Mouse (Mus musculus) cerebellum, adult 9-11 months (tissue): Measurements from ENCODE around the gene Zfp358.

ENCODE experiments used
- DNase-seq: peaks from one replicate; pipeline ENCODE4 v3.0.0; 2022

Gene Zfp358

DNA sequence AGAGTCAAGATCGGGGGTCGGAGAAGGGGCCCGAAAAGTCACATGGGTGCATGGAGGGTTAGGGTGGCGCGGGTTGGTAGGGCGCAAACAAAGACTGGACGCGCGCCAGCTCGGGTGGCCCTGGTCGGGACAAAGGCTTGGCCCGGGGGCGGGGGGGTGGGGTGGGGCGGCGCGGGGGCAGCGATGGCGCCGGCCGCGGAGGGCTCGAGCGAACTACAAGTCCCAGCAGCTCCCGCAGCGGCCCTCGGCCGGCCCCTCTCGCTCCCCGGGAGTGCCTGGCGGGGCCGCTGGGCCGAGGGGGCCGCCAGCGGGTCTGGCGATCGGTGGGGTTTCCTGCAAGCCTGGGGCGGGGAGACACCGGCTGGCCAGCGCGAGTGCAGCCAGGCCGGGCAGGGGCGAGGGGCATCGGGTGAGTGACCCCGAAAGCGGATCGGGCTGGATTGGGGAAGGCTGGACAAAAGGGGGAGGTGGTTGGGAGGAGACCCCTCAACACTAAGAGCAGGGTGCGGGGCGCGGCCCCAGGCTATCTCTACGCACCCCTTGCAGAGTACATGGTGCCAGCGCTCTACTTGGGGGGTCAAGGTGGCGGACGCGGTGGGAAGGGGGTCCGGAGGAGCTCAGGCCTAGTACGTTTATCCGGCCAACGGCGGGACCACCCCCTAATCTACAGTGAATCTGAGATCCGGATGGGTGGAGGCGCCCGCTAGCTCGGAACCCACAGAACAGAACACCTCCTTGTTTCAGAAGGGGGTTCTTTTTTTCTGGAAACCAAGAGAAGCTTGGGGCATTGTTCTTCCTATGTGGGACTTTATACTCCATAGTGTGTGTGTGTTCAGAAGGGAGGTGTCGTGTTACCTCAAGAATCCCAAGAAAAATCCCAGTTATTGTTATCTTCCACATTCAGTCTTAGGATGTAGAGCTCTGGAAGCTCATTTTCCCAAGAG is at the start of gene Zfp358:
Gene Zfp358 (plus strand): TSS at position 238 of the 944 bp plus-strand sequence.
- peak; percentile 84 for DNase-seq

DNA sequence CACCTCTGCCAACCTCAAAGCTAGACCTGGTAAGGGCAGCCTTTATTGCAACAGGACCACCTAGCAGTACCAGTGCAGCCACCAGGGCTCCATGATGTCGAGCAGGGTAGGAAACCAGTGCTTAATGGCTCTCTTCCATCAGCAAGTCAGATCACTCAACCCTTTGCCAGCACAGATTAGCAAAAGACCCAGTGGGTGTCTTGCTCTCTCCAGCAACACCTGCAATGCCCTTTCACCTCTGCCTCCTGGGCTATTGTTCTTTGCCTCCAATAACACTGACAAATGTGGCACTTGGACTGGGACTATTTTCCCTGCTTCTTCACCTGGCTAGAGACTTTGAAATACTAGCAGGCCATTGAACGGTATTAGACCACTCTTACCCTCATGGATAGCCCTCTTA is 43.7 kb upstream of the Zfp358 start:
- DNase-seq, result no peak

DNA sequence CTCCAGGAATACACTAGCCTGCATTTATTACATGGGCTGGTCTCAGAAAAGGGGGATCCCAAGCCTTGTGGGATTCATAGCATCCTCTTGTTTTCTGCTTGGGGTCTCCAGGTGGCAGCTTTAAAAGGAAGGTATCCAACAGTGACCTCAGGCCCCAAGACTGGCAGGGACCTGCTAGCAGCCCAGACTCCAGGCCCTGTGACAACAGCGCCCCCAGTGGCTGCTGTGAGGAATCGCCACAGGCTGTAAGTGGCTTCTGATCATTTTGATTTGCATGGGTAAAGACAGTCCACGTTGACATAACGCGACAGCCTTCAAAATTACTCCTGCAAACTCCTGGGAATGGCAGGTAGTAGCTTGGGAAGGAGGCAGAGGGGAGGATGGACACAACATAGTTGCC is 42.3 kb upstream of the Zfp358 start:
- DNase-seq, result peak; percentile 53

DNA sequence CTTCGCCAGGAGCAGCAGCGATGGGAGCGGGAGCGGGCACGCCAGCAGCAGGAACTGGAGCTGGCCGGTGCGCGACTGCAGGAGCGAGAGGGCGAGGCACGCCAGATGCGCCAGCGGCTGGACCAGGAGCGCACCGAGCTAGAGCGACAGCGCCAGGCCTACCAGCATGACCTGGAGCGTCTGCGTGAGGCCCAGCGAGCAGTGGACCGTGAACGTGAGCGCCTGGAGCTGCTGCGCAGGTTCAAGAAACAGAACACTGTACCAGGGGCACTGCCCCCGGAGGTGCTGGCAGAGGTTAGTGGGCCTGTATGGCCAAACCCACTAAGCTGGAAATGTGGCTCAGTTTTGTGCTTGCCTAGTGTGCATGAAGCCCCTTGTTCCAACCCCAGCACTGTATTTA is 40.9 kb upstream of the Zfp358 start:
- no peak for DNase-seq

DNA sequence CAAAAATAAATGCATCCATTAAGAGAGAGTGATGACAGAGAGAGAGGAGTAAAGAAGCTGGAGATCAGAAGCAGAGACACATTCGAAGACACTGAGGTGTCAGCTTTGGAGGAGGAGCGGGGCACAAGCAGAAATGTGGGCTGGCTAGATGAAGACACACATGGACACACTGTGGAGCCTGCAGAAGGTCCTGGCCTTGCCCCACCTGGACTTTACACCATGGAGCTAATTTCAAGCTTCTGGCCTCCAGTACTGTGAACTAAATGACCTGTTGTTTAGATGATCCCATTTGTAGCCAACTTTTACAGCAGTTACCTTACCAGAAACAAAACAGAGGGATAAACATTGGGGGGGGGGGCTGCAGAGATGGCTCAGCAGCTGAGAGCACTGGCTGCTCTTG is 29.7 kb upstream of the Zfp358 start:
- no peak for DNase-seq

DNA sequence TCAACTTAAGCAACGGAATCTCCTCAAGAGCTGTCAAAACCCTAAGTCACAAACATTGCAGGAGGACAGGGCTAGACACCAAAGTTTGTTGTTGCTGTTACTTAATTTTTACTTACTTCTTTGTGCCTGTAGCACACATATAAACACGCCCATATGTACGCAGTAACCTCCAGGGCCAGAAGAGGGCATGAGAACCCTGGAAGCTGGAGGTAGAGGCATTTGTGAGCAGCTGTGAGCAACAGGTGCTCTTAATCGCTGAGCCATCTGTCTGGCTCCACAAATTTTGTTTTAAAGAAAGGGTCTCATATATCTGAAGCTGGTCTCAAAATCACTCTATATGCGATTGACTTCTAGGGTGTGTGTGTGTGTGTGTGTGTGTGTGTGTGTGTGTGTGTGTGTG is 28.6 kb upstream of the Zfp358 start:
- peak; percentile 20 for DNase-seq

DNA sequence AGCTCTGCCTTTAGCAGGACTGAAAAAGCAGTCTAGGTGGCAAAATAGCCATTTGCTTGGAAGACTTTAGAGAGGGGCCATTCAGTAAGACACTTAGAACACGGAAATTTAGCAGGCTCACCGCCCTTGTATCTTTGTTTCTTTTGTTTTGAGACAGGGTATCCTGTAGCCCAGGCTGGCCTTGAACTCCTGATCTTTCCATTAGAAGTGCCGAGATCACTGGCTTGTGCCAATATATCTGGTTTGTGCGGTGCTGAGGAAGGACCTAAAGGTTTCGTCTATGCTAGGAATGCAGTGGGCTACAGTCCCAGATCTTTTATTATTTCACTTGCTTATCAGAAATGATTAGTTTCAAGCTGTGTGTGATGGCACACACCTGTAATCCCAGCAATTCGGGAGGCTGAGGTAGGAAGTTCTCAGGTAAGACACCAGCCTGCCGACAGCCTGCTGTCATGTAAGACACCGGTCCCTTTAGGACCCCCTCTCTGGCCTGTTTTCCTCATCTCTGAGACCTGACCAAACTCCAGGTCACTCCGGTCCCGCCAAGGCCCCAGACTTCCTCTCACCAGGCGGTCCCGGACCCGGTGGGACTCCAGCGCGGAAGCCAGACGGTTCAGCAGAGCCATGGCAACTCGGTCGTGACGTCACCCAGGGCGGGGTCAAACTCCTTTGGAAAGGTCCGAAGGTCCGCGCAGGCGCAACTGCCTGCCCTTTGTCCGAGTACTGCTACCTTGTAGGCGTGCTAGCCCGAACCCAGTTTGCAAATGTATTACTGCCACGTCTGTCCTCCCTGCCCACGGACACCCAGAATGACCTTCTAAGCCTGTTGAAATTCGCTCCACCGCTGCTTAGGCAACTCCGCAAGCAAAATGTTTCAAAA is 25.7 kb upstream of the Zfp358 start, which contains the start of gene Pex11g:
Gene Pex11g (minus strand): TSS at position 675 of the 880 bp plus-strand sequence.
- peak; percentile 96 for DNase-seq

DNA sequence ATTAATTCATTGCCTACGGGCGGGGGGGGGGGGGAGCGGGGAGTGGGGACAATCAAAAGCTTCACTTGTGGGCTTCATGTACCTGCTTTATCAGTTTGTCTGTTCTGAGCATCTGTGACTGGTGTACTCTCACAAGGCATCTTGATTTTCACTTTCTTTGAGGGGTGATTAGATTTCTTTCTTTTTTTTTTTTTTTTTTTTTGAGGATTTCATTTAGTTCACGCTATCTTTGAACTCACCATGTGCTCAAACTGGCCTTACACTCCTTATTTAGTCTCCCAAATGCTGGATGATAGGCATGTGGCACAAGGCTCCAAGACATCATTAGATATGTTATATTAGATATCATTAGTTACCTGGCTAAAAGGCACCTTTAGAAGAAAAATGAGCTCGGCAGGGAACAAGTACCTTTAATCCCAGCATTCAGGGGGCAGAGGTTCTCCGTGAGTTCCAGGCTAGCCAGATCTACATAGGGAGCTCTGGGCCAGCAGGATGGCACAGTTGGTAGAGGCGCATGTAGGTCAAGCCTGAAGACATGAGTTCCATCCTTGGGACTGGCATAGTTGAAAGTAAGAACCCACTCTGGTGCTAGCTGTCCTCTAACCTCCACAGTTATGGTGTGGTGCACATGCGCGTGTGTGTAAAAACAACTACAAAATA is 24.9 kb upstream of the Zfp358 start:
- DNase-seq, result peak; percentile 24

DNA sequence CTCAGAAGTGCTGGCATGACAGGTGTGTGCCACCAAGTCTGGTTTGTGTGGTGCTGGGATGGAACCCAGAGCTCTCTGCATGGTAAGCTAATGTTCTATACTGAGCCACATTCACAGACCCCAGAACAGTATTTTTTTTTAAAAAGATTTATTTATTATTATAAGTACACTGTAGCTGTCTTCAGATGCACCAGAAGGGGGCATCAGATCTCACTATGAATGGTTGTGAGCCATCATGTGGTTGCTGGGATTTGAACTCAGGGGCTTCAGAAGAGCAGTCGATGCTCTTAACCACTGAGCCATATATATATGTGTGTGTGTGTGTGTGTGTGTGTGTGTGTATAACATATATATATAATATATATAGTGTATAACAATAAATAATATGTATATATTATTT is 24.1 kb upstream of the Zfp358 start:
- DNase-seq, result no peak

DNA sequence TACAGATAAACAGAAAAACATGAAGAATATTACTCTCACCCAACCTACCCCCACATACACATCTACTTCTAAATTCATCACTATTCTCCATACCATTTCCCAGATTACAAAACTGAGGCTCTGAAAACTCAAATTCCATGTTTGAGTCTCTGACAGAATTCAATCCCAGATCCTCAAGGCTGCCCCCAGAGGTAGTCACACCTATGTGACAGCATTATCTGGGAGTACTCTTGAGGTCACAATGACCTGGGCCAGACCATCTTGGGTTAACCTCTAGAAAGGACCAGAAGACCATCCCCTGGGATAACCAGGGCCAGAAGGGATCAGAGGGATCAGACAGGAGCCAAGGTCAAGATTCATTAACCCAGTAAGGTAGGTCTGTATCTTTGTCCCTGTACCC is 22.4 kb upstream of the Zfp358 start, which contains the start of gene Tex45:
Gene Tex45 (plus strand): TSS at position 301 of the 400 bp plus-strand sequence.
- no peak for DNase-seq

DNA sequence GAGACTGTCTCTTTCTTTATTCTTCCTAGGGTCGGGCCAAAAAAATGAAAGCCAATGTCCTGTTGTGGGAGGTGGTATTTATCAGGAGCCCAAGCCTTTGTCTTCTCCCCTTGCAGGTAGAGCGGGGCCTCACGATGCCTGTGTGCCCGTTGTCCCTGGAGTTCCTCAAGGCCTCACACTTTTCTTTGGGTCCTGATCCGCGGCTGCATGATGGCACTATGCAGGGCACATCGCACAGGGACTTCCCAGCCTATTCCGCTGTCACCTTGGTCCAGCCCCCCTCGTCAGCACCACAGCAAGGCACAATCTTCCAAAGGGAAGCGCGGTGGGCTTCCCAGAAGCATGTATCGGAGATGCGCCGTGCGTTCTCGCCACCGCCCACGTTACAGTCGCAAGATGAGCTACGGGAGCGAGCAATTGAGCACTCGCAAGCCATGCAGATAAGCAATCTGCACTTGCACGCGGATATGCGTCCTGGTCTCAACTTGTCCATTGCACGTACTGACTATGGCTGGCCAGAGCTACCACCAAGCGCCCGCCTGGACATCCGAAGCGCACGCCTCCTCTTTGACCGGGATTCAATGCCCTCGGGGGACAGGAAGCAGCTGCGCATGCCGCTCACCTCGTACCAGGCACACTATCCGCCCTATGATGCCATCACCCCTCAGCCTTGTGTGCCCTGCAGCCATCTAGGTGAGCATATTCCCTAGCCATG is 17.1 kb upstream of the Zfp358 start:
- DNase-seq, result no peak

DNA sequence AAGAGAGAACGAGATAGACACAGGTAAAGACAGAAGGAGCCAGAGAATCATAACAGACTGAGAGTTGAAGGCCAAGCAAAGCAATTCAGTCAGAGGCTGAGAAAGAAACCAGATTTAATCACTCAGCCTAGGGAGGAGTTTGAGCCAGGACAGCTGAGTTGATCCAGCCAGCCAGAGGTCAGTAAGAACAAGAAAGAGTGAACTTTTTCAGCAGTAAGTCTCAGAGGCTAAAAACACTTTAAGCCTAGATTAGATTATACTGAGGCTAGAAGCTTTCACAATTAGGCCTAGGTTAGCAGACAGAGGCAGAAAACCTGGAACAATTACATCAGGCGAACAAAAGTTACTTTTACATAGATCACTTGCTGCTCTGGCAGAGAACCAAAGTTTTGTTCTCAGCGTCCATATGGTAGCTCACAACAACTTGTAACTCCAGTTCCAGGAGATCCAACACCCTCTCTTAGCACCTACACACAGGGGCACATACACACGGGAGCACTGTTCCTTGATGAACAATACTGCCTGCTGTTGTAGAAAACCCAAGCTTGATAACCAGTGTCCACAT is 12.6 kb upstream of the Zfp358 start:
- no peak for DNase-seq

DNA sequence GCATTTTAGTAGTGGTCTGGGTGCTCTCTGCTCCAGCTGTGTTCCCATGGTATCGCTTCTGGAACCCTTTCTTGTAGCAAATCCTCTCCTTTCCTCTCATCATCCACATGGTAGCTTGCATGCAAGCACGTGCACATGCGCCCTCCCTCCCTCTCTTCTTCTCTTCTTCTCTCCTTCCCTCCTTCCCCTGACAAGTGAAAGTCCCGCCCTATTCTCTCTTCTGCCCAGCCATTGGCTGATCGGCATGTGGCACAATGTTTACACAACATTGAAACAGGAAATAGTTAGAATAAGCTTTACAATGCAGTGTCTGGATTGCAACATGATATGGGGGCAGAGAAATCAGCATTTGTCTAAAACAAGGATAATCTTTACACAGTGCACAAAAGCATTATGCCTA is 11.3 kb upstream of the Zfp358 start:
- DNase-seq, result no peak

DNA sequence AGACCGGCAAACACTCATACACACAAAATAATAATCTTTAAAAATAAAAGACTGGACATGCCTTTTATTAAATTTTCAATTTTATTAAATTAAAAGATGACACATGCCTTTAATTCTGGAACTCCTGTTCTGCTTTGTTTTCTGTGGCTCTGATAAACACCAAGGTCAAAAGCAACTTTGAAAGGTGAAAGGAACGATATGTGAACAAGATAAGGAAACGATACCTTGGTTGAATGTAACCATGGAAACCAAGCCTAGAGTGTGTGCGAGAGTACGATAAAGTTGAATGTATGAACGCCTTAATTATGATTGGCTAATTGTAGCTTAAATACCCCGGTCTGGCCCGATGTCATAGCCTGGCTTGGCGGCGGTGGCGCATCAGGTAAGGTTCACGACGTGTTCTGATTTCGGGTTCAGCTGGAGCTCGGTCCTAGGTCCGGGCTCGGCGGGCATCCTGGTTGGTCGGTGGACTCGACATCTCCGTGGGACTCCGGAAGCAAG is 10.6 kb upstream of the Zfp358 start:
- DNase-seq, result no peak

DNA sequence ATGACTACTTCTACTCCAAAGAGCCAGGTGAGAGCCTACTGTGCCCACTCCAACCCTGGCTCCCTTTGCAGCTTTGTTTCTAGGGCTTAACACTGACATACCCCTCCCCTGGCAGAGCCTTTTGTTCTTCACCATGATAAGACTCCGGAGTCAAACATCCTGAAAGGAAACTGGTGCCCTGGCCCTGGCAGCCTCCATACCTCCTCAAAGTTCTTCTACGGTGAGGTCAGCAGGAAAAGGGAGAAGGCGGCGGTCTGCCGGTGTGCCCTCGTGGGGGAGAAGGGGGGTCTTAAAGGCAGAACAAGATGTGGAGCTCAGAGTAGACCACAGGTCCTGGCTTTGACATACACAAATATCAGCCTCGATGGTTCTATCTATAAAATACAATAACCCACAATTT is 9.4 kb upstream of the Zfp358 start:
- DNase-seq, result no peak

DNA sequence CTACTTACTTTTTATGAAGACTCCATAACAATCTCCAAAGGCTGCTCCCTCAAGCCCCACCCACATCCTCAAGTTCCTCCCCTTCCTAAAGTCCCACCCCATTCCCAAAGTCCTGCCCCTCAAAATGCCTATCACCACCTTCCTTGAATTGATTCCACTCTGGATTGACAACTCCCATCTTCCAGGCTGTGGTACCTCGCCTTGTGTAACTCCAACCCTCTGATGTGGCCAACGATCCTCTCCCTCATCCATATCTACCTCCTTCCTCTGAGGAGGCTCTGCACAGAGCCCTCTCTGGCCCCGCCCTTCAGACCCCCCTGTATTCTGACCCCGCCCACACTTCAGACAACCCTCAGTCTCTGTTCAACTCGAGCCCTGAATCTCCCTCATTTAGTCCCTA is 7.7 kb upstream of the Zfp358 start:
- no peak for DNase-seq

DNA sequence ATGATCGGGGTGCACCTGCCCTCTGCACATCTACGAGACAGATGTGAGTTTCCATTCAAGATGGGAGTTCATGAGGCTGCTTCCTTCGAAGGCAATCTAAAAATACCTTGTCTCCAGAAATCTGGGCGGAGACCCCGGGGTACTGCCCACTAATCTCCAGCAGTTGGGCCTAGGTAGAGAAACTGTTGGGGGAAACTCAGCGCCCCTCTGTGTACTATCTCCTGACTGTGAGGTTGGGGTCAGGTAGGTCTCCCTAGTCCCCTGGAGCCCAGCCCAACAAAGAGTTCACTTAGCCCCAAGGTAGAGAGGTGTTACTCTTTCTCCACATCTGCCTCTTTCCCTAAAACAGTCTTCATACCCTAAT is 889 bp downstream of the Zfp358 start:
- peak; percentile 61 for DNase-seq

DNA sequence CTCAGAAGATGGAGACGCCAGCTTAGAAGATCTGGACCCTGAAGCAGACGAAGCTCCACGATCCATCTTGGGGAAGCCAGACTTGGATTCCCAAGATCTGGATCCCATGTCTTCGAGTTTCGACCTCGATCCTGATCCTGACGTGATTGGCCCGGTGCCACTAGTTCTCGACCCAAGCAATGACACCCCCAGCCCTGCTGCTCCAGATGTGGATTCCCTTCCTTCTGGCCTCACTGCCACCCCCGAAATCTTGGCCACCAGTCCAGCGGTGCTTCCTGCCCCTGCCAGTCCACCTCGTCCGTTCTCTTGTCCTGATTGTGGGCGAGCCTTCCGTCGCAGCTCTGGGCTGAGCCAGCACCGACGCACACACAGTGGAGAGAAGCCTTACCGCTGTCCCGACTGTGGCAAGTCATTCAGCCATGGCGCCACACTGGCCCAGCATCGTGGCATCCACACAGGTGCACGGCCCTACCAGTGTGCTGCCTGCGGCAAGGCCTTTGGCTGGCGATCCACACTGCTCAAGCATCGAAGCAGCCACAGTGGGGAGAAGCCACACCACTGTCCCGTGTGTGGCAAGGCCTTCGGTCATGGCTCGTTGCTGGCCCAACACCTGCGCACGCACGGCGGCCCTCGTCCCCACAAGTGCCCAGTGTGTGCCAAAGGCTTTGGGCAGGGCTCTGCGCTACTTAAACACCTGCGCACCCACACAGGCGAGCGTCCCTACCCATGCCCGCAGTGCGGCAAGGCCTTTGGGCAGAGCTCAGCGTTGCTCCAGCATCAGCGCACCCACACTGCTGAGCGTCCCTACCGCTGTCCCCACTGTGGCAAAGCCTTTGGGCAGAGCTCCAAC is 2.9 kb downstream of the Zfp358 start:
- peak; percentile 58 for DNase-seq

DNA sequence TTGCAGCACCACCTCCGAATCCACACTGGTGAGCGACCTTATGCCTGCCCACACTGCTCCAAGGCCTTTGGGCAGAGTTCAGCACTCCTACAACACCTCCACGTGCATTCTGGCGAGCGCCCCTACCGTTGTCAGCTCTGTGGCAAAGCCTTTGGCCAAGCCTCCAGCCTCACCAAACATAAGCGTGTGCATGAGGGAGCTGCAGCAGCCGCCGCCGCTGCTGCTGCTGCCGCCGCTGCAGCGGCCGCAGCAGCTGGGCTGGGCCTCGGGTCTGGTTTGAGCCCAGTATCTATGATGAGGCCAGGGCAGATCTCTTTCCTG is 3.5 kb downstream of the Zfp358 start:
- DNase-seq, result no peak

DNA sequence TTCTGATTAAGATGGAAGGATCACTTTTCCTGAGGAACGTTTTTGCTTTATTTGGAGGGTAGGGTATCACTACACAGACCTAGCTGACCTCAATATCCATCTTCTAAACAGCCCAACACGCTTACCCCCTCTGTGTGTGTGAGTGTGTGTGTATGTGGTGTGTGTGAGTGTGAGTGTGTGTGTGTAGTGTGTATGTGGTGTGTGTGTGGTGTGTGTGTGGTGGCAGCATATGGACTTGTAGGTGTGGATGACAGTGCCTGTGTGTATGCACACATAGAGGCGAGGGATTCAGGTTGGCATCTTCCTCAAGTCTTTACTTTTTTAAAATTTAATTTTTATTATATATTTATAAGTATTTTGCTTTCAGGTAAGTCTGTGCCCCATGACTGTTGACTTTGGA is 5.6 kb downstream of the Zfp358 start:
- DNase-seq, result no peak

DNA sequence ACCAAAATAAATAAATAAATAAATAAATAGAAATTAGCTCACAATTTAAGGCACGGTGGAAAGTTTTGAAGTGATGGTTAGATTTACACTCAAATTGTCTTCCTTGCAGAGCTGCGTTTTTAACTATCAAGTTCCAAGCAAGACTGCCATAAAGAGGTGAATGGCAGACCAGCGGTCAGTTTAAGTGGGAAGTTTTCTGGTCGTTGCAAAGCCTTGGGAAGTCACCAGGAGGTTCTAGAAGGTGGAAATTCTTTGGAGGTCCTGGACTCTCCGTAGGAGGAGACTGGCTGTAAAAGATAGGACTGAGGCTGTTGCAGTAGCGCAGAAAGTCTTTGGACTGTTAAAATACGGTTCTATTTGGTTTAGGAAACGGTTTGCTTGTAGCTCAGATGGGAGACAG is 6.8 kb downstream of the Zfp358 start:
- DNase-seq, result no peak
